Mouse (Mus musculus): ENCODE data around the gene Vkorc1l1. TPM values are rescaled to one million over a fixed set of nuclear protein-coding genes. Genes with fewer than 3 reads are reported as not detected.
"Not testable (repeated sequence)": the region's sequence is repeated elsewhere in the genome, so short reads cannot be mapped to it uniquely, and the experiment has no call there.

Vkorc1l1 gene
- total and polyA plus RNA-seq, 3 experiments = 21.6 to 122 (median 90.2) TPM

DNA sequence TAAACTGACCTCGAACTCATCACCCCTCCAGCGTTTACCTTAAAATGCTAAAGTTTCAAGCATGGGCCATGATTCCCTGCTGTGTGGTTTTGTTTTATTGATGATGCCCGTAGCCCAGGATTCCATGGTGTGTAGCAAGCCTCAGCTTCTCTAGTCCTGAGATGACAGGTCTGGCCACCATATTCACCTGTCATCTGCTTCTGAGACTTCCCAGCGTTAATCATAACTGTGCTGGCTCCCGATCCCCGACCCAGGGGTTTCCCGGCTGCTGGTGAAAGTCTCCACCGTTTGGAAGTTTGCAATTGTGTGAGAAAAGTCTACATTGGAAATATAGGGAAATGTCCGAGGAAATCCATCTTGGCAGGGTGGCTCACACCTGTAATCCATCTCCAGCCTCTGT is 32.6 kb upstream of the Vkorc1l1 start:
- Histone ChIP-seq H3K4me3 (ENCODE audit: low read depth, low read length) (peak overlapping the region; percentile 98), H3K36me3 (replicated peaks) (no peaks in the 10 kb centered on the region), H3K4me1 (ENCODE audit: insufficient read depth, low read depth, low read length) (peaks cover 41% of the 10 kb centered on the region), H3K9me3 (replicated peaks) (no peaks in the 10 kb centered on the region), H3K27me3 (ENCODE audit: insufficient read depth, low read length) (no peaks in the 10 kb centered on the region)
- ATAC-seq (ENCODE audit: extremely low read depth, insufficient number of reproducible peaks, low FRiP score, poor library complexity, severe bottlenecking) (no peak), DNase-seq (ENCODE audit: low spot score) (no peak)
- TF ChIP-seq GATA1 (IDR thresholded peaks at IDR 0.05; ENCODE audit: borderline replicate concordance, low read length) (no peak), TAL1 (conservative IDR thresholded peaks at IDR 0.05; ENCODE audit: low read depth, low read length) (no peak), GATA2 (IDR thresholded peaks at IDR 0.05; ENCODE audit: borderline replicate concordance, low read depth, low read length) (no peak), CTCF (IDR thresholded peaks at IDR 0.05; ENCODE audit: low read depth, low read length) (no peak), POLR2AphosphoS5 (IDR thresholded peaks at IDR 0.05; ENCODE audit: insufficient replicate concordance, low read depth, low read length) (no peak)

DNA sequence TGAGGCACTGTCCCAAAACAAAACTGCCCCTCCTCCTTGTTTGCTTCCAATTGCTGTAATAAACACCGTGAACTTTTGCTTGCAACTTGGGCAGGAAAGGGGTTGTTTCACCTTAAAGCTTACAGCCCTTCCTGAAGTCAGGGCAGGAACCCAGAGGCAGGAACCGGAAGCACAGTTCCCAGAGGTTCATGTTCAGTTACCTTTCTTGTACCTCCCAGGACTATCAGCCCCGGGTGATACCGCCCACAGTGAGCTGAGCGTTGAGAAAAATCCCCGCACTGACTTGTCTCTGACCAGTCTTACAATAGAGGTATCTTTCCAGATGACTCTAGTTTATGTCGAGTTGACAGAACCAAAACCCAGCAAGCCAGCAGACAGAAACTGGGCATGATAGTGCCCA is 32.2 kb upstream of the Vkorc1l1 start:
- Histone ChIP-seq H3K4me1 (ENCODE audit: insufficient read depth, low read depth, low read length) (peaks cover 45% of the 10 kb centered on the region), H3K4me3 (ENCODE audit: low read depth, low read length) (no peak overlapping the region), H3K36me3 (replicated peaks) (no peaks in the 10 kb centered on the region), H3K27me3 (ENCODE audit: insufficient read depth, low read length) (no peaks in the 10 kb centered on the region), H3K9me3 (replicated peaks) (no peaks in the 10 kb centered on the region)
- DNase-seq (ENCODE audit: low spot score) = no peak
- no peak for TF ChIP-seq GATA1 (IDR thresholded peaks at IDR 0.05; ENCODE audit: borderline replicate concordance, low read length)
- TF ChIP-seq POLR2AphosphoS5 (IDR thresholded peaks at IDR 0.05; ENCODE audit: insufficient replicate concordance, low read depth, low read length) = no peak
- TF ChIP-seq CTCF (IDR thresholded peaks at IDR 0.05; ENCODE audit: low read depth, low read length) = no peak
- TF ChIP-seq GATA2 (IDR thresholded peaks at IDR 0.05; ENCODE audit: borderline replicate concordance, low read depth, low read length) = no peak
- no peak for TF ChIP-seq TAL1 (conservative IDR thresholded peaks at IDR 0.05; ENCODE audit: low read depth, low read length)
- ATAC-seq (ENCODE audit: extremely low read depth, insufficient number of reproducible peaks, low FRiP score, poor library complexity, severe bottlenecking) = no peak

DNA sequence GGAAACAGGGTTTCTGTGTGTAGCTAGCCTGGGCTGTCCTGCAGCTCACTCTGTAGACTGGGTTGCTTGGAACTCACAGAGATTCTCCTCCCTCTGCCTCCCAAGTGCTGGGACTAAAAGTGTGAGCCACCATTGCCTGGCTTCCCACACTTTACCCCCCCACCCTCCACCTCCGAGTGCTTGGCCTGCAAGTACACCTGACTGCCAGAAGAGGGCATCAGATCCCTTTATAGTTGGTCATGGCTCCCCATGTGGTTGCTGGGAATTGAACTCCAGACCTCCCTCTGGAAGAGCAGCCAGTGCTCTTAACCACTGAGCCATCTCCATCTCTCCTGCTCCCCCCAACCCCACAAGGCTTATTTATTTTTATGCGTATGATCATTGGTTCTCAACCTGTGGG is 27.7 kb upstream of the Vkorc1l1 start:
- H3K27me3 ChIP-seq (ENCODE audit: insufficient read depth, low read length) = no peaks in the 10 kb centered on the region
- no peak for ATAC-seq (ENCODE audit: extremely low read depth, insufficient number of reproducible peaks, low FRiP score, poor library complexity, severe bottlenecking)
- peaks cover 37% of the 10 kb centered on the region for H3K4me1 ChIP-seq (ENCODE audit: insufficient read depth, low read depth, low read length)
- no peaks in the 10 kb centered on the region for H3K36me3 ChIP-seq (replicated peaks)
- H3K4me3 ChIP-seq (ENCODE audit: low read depth, low read length) = no peak overlapping the region
- no peak for TF ChIP-seq TAL1 (conservative IDR thresholded peaks at IDR 0.05; ENCODE audit: low read depth, low read length)
- TF ChIP-seq CTCF (IDR thresholded peaks at IDR 0.05; ENCODE audit: low read depth, low read length) = peak; percentile 73
- no peaks in the 10 kb centered on the region for H3K9me3 ChIP-seq (replicated peaks)
- no peak for DNase-seq (ENCODE audit: low spot score)

DNA sequence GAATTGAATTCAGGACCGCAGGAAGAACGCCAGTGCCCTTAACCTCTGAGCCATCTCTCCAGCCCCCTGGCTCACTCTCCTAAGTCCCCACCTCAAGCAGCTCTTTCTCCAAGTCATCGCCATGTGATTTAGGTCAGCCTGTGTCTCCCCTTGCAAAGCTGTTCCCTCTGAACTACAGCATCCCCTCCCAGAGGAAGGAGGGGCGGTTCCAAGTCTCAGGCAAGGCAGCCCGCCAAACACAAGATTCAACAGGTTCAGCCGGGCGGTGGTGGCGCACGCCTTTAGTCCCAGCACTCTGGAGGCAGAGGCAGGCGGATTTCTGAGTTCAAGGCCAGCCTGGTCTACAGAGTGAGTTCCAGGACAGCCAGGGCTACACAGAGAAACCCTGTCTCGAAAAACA is 26.3 kb upstream of the Vkorc1l1 start:
- DNase-seq (ENCODE audit: low spot score); H3K4me3 ChIP-seq (ENCODE audit: low read depth, low read length); H3K36me3 ChIP-seq (replicated peaks); H3K27me3 ChIP-seq (ENCODE audit: insufficient read depth, low read length); H3K9me3 ChIP-seq (replicated peaks); ATAC-seq (ENCODE audit: extremely low read depth, insufficient number of reproducible peaks, low FRiP score, poor library complexity, severe bottlenecking): not testable (repeated sequence)
- peaks cover 33% of the 10 kb centered on the region for H3K4me1 ChIP-seq (ENCODE audit: insufficient read depth, low read depth, low read length)

DNA sequence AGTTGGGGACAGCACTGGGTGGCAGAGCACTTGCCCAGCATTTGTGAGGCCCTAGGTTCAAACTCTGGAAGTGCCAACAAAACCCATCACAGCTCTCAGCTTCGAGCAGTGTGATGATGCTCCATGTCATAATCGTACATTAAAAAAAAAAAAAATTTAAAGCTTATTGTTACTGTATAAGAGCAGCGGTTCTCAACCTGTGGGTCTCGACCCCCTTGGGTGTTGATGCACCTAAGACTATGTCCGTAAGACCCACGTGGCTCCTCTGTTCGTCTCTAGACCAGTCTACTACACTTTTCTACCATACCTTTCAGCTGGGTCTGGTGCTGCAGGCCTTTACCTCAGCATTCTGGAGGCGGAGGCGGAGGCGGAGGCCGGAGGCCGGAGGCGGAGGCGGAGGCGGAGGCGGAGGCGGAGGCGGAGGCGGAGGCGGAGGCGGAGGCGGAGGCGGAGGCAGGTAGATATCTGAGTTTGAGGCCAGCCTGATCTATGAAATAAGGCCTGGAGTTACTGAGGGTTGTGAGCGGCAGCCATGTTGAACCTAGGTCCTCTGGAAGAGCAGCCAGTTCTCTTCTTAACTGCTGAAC is 23.6 kb upstream of the Vkorc1l1 start:
- peak; percentile 11 for DNase-seq (ENCODE audit: low spot score)

DNA sequence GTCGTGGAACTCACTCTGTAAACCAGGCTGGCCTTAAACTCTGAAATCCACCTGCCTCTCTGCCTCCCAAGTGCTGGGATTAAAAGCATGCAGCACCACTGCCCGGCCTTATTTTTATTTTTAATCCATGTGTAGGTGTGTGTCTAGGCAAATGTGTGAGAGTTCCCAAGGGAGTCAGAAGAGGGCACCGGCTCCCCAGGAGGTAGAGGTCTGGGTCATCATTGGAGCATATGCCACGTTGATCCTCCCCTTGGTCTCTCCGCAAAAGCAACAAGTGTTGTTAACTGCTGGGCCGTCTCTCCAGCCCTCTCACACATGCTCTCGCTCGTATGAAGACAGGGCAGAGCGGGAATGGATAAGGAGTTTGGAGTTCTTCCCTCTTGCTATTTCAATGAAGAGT is 23.0 kb upstream of the Vkorc1l1 start:
- ATAC-seq (ENCODE audit: extremely low read depth, insufficient number of reproducible peaks, low FRiP score, poor library complexity, severe bottlenecking) (0 out of 2 replicates have a peak, but pooled peaks have one; percentile 51), DNase-seq (ENCODE audit: low spot score) (no peak)
- no peaks in the 10 kb centered on the region for H3K9me3 ChIP-seq (replicated peaks)
- H3K27me3 ChIP-seq (ENCODE audit: insufficient read depth, low read length) = no peaks in the 10 kb centered on the region
- no peaks in the 10 kb centered on the region for H3K36me3 ChIP-seq (replicated peaks)
- peaks cover 32% of the 10 kb centered on the region for H3K4me1 ChIP-seq (ENCODE audit: insufficient read depth, low read depth, low read length)
- no peak for TF ChIP-seq GATA2 (IDR thresholded peaks at IDR 0.05; ENCODE audit: borderline replicate concordance, low read depth, low read length)
- no peak for TF ChIP-seq CTCF (IDR thresholded peaks at IDR 0.05; ENCODE audit: low read depth, low read length)
- TF ChIP-seq POLR2AphosphoS5 (IDR thresholded peaks at IDR 0.05; ENCODE audit: insufficient replicate concordance, low read depth, low read length) = no peak
- no peak for TF ChIP-seq GATA1 (IDR thresholded peaks at IDR 0.05; ENCODE audit: borderline replicate concordance, low read length)
- no peak for TF ChIP-seq TAL1 (conservative IDR thresholded peaks at IDR 0.05; ENCODE audit: low read depth, low read length)
- peak overlapping the region; percentile 33; the same call in 1 of the 2 replicates for H3K4me3 ChIP-seq (ENCODE audit: low read depth, low read length)

More for the DNA sequence above, 23.6 kb upstream of the Vkorc1l1 start:
- peak overlapping the region; percentile 33; the same call in 1 of the 2 replicates for H3K4me3 ChIP-seq (ENCODE audit: low read depth, low read length)
- no peaks in the 10 kb centered on the region for H3K36me3 ChIP-seq (replicated peaks)
- ATAC-seq (ENCODE audit: extremely low read depth, insufficient number of reproducible peaks, low FRiP score, poor library complexity, severe bottlenecking) = peak; percentile 64
- peaks cover 33% of the 10 kb centered on the region for H3K4me1 ChIP-seq (ENCODE audit: insufficient read depth, low read depth, low read length)
- no peaks in the 10 kb centered on the region for H3K9me3 ChIP-seq (replicated peaks)
- no peaks in the 10 kb centered on the region for H3K27me3 ChIP-seq (ENCODE audit: insufficient read depth, low read length)
- no peak for TF ChIP-seq CTCF (IDR thresholded peaks at IDR 0.05; ENCODE audit: low read depth, low read length)
- TF ChIP-seq GATA2 (IDR thresholded peaks at IDR 0.05; ENCODE audit: borderline replicate concordance, low read depth, low read length) = no peak
- TF ChIP-seq GATA1 (IDR thresholded peaks at IDR 0.05; ENCODE audit: borderline replicate concordance, low read length) = no peak
- TF ChIP-seq POLR2AphosphoS5 (IDR thresholded peaks at IDR 0.05; ENCODE audit: insufficient replicate concordance, low read depth, low read length) = no peak
- no peak for TF ChIP-seq TAL1 (conservative IDR thresholded peaks at IDR 0.05; ENCODE audit: low read depth, low read length)

DNA sequence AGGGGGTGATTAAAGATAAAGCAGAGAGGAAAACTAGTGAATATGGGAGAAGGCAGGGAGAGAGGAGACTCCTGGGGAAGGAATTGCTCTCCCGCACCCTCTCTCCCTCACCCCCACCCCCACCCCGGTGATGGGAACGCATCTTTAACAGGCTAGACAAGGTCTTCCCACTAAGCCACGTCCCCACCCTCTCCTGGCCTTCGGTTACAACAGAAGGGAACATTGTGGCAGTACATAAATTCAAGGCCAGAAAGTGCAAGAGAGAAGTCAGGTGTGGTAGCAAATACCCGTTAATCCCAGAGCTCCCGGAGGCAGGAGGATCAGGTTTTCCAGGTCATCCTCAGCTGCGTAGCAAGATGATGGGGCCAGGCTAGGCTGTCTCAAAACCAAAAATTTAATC is 22.4 kb upstream of the Vkorc1l1 start:
- Histone ChIP-seq H3K36me3 (replicated peaks) (no peaks in the 10 kb centered on the region), H3K27me3 (ENCODE audit: insufficient read depth, low read length) (no peaks in the 10 kb centered on the region), H3K4me1 (ENCODE audit: insufficient read depth, low read depth, low read length) (peaks cover 26% of the 10 kb centered on the region), H3K9me3 (replicated peaks) (no peaks in the 10 kb centered on the region), H3K4me3 (ENCODE audit: low read depth, low read length) (no peak overlapping the region; the same call in 1 of the 2 replicates)
- ATAC-seq (ENCODE audit: extremely low read depth, insufficient number of reproducible peaks, low FRiP score, poor library complexity, severe bottlenecking) (no peak), DNase-seq (ENCODE audit: low spot score) (no peak)
- TF ChIP-seq CTCF (IDR thresholded peaks at IDR 0.05; ENCODE audit: low read depth, low read length) = no peak
- no peak for TF ChIP-seq GATA1 (IDR thresholded peaks at IDR 0.05; ENCODE audit: borderline replicate concordance, low read length)
- TF ChIP-seq POLR2AphosphoS5 (IDR thresholded peaks at IDR 0.05; ENCODE audit: insufficient replicate concordance, low read depth, low read length) = no peak
- no peak for TF ChIP-seq GATA2 (IDR thresholded peaks at IDR 0.05; ENCODE audit: borderline replicate concordance, low read depth, low read length)
- TF ChIP-seq TAL1 (conservative IDR thresholded peaks at IDR 0.05; ENCODE audit: low read depth, low read length) = no peak

Measured in G1E (cell line).